Mouse (Mus musculus) limb, embryonic 13.5 days (tissue): ENCODE measurements around the gene Degs2. TPM values are rescaled to one million over a fixed set of nuclear protein-coding genes. Genes with fewer than 3 reads are reported as not detected.

Experiments used
- ATAC-seq: fragments of 200-750 bp; cut with Nextera tagmentation; 2 replicates; pipeline ENCODE4 v1.8.0; 2017; ENCODE audit warnings: low read depth, moderate number of reproducible peaks, moderate TSS enrichment; ENCODE audit not compliant: low FRiP score
- H3K27ac ChIP-seq: fragments of 300-500 bp; sonication (generic); 2 replicates; pipeline ENCODE4 v1.5.1; 2015; ENCODE audit warnings: inconsistent platforms, mild to moderate bottlenecking, moderate library complexity
- H3K27me3 ChIP-seq: fragments of 300-500 bp; sonication (generic); 2 replicates; pipeline ENCODE4 v1.6.1; 2015; ENCODE audit warnings: mild to moderate bottlenecking, inconsistent platforms
- H3K36me3 ChIP-seq: fragments of 300-500 bp; sonication (generic); 2 replicates; pipeline ENCODE4 v1.6.1; 2015; ENCODE audit warnings: inconsistent platforms, mild to moderate bottlenecking, moderate library complexity
- H3K4me1 ChIP-seq: fragments of 300-500 bp; sonication (generic); 2 replicates; pipeline ENCODE4 v1.6.1; 2015; ENCODE audit warnings: inconsistent platforms
- H3K4me2 ChIP-seq: fragments of 300-500 bp; sonication (generic); replicated peaks from 2 replicates; pipeline ENCODE4 v1.6.1; 2015; ENCODE audit warnings: inconsistent platforms, mild to moderate bottlenecking, moderate library complexity
- H3K4me3 ChIP-seq: fragments of 300-500 bp; sonication (generic); 2 replicates; pipeline ENCODE4 v1.5.1; 2015; ENCODE audit warnings: moderate library complexity, mild to moderate bottlenecking, inconsistent platforms
- H3K9ac ChIP-seq: fragments of 300-500 bp; sonication (generic); 2 replicates; pipeline ENCODE4 v1.6.1; 2015; ENCODE audit warnings: mild to moderate bottlenecking, inconsistent platforms
- H3K9me3 ChIP-seq: fragments of 300-500 bp; sonication (generic); 2 replicates; pipeline ENCODE4 v1.6.1; 2016; ENCODE audit warnings: inconsistent platforms
- WGBS: fragments of 180-500 bp; shearing (Covaris S2); methylation state at CpG from one replicate; pipeline ENCODE4 v1.1.7; 2015; 5-methylcytosine and 5-hydroxymethylcytosine counted together
- microRNA counts: library from miRNA; unstranded; fragments of <30 nt; microRNA quantifications from one replicate; lab custom pipeline; 2016
- microRNA-seq: library from miRNA; unstranded; fragments of <30 nt; microRNA quantifications from one replicate; pipeline ENCODE4, GENCODE M21; 2016
- polyA plus RNA-seq: library from polyadenylated mRNA; unstranded; fragments of >200 nt; fragmentation: Nextera tagmentation; extraction: Ambion mirVana; gene quantifications from 2 replicates; pipeline ENCODE4 v1.2.1, GENCODE M21; 2015

Degs2 gene
- polyA plus RNA-seq, 1 experiment from 2014 or later, result 1.9 TPM

- H3K4me1 ChIP-seq, result no peaks in the 10 kb centered on the region; the same call in 1 of the 2 replicates
- no peak overlapping the region for H3K4me2 ChIP-seq
- H3K9me3 ChIP-seq, result no peaks in the 10 kb centered on the region
- no peak overlapping the region for H3K27ac ChIP-seq
- H3K27me3 ChIP-seq, result no peaks in the 10 kb centered on the region
- H3K4me3 ChIP-seq, result no peak overlapping the region
- H3K36me3 ChIP-seq, result peaks cover 18% of the 10 kb centered on the region; the same call in 1 of the 2 replicates
- ATAC-seq, result no peak
- no peak overlapping the region for H3K9ac ChIP-seq
- 93% methylated on average over 3 of the region's 3 CpGs for WGBS
These were observed 63.0 kb downstream of the Degs2 start for GRCm38 (mm10) chr12:108639126-108639525.

- ATAC-seq, result no peak
- Histone ChIP-seq H3K27ac (no peak overlapping the region), H3K9ac (no peak overlapping the region), H3K36me3 (peaks cover 24% of the 10 kb centered on the region; the same call in 1 of the 2 replicates), H3K27me3 (no peaks in the 10 kb centered on the region), H3K4me1 (no peaks in the 10 kb centered on the region; the same call in 1 of the 2 replicates), H3K4me3 (no peak overlapping the region), H3K4me2 (no peak overlapping the region), H3K9me3 (no peaks in the 10 kb centered on the region)
- WGBS, result 83% methylated on average over 5 of the region's 5 CpGs
These were observed 64.7 kb downstream of the Degs2 start for GRCm38 (mm10) chr12:108637440-108637839.

GRCm38 (mm10) chr12:108635501-108635900, 66.6 kb downstream of the Degs2 start:
- peaks cover 24% of the 10 kb centered on the region; the same call in 1 of the 2 replicates for H3K36me3 ChIP-seq
- no peaks in the 10 kb centered on the region for H3K9me3 ChIP-seq
- WGBS, result 91% methylated on average over 4 of the region's 4 CpGs
- H3K27me3 ChIP-seq, result no peaks in the 10 kb centered on the region
- H3K9ac ChIP-seq, result no peak overlapping the region
- no peak for ATAC-seq
- H3K4me1 ChIP-seq, result 0 out of 2 replicates have a peak, but pooled peaks cover 4% of the 10 kb centered on the region
- no peak overlapping the region for H3K27ac ChIP-seq
- H3K4me2 ChIP-seq, result no peak overlapping the region
- no peak overlapping the region for H3K4me3 ChIP-seq

GRCm38 (mm10) chr12:108634031-108634430, 68.1 kb downstream of the Degs2 start:
- Histone ChIP-seq H3K4me2 (no peak overlapping the region), H3K4me1 (0 out of 2 replicates have a peak, but pooled peaks cover 4% of the 10 kb centered on the region), H3K27me3 (no peaks in the 10 kb centered on the region), H3K4me3 (no peak overlapping the region), H3K27ac (no peak overlapping the region), H3K36me3 (peaks cover 15% of the 10 kb centered on the region; the same call in 1 of the 2 replicates), H3K9me3 (no peaks in the 10 kb centered on the region), H3K9ac (no peak overlapping the region)
- 97% methylated on average over 1 of the region's 1 CpGs for WGBS
- no peak for ATAC-seq

- H3K36me3 ChIP-seq, result peaks cover 11% of the 10 kb centered on the region; the same call in 1 of the 2 replicates
- H3K4me3 ChIP-seq, result no peak overlapping the region
- no peak overlapping the region for H3K9ac ChIP-seq
- H3K27me3 ChIP-seq, result no peaks in the 10 kb centered on the region
- H3K9me3 ChIP-seq, result no peaks in the 10 kb centered on the region
- H3K4me1 ChIP-seq, result 0 out of 2 replicates have a peak, but pooled peaks cover 4% of the 10 kb centered on the region
- H3K4me2 ChIP-seq, result no peak overlapping the region
- H3K27ac ChIP-seq, result no peak overlapping the region
- no peak for ATAC-seq
These were observed 69.6 kb downstream of the Degs2 start for GRCm38 (mm10) chr12:108632501-108632900.

- Histone ChIP-seq H3K4me3 (no peak overlapping the region), H3K9ac (no peak overlapping the region), H3K9me3 (no peaks in the 10 kb centered on the region), H3K27ac (no peak overlapping the region), H3K27me3 (no peaks in the 10 kb centered on the region), H3K36me3 (peaks cover 11% of the 10 kb centered on the region; the same call in 1 of the 2 replicates), H3K4me1 (0 out of 2 replicates have a peak, but pooled peaks cover 4% of the 10 kb centered on the region), H3K4me2 (no peak overlapping the region)
- ATAC-seq, result no peak
- 84% methylated on average over 6 of the region's 6 CpGs for WGBS
These were observed 71.1 kb downstream of the Degs2 start for GRCm38 (mm10) chr12:108630741-108631688.

GRCm38 (mm10) chr12:108629556-108629955, 72.6 kb downstream of the Degs2 start:
- 95% methylated on average over 1 of the region's 1 CpGs for WGBS
- peaks cover 7% of the 10 kb centered on the region; the same call in 1 of the 2 replicates for H3K36me3 ChIP-seq
- H3K27ac ChIP-seq, result no peak overlapping the region
- H3K4me1 ChIP-seq, result peaks cover 14% of the 10 kb centered on the region
- no peak overlapping the region for H3K9ac ChIP-seq
- no peaks in the 10 kb centered on the region for H3K27me3 ChIP-seq
- H3K4me3 ChIP-seq, result no peak overlapping the region
- no peak overlapping the region for H3K4me2 ChIP-seq
- no peak for ATAC-seq
- H3K9me3 ChIP-seq, result no peaks in the 10 kb centered on the region

MicroRNAs within 50 kb of the gene (microRNA counts, 519-probe panel; counts per million panel counts)
- 4,132 counts per million, percentile 79 among the panel's probes with 10 or more counts for microRNA mmu-miR-342-3p (lab: Ali Mortazavi, UCI)
- microRNA mmu-miR-342-5p (lab: Ali Mortazavi, UCI), result not detected

Small RNAs within 50 kb of the gene (microRNA-seq; reads per million reads assigned to microRNA genes)
- gene Gm23872, result not detected
- gene Mir342, result 2,551 reads per million, percentile 84 among the genes with 10 or more reads in this experiment

Other genes with a start within 250 kb of the Degs2 start
- gene Evl, start 147.6 kb downstream of the Degs2 start, polyA plus RNA-seq, result 65.6 and 69.9 TPM in 2 replicates
- gene Yy1, start 90.7 kb upstream of the Degs2 start, polyA plus RNA-seq, result 17.4 and 17.6 TPM in 2 replicates
- 14.8 and 16.2 TPM in 2 replicates for gene Slc25a29, start 133.6 kb upstream of the Degs2 start, polyA plus RNA-seq
- gene Slc25a47, start 133.7 kb upstream of the Degs2 start, polyA plus RNA-seq, result 13.6 and 15.9 TPM in 2 replicates
- 9.3 and 10.0 TPM in 2 replicates for gene Wdr25, start 191.3 kb upstream of the Degs2 start, polyA plus RNA-seq
- gene Wars, start 191.9 kb upstream of the Degs2 start, polyA plus RNA-seq, result 78.8 and 81.2 TPM in 2 replicates